Mouse (Mus musculus) midbrain, embryonic 12.5 days (tissue): ENCODE measurements around the gene Mafg. TPM values are rescaled to one million over a fixed set of nuclear protein-coding genes. Genes with fewer than 3 reads are reported as not detected.
A peak's percentile ranks its signal among the peaks of the same experiment; 100 is the strongest.
"Not testable (repeated sequence)": the region's sequence is repeated elsewhere in the genome, so short reads cannot be mapped to it uniquely, and the experiment has no call there.

Experiments used
- ATAC-seq: fragments of 200-750 bp; cut with Nextera tagmentation; 2 replicates; pipeline ENCODE4 v1.8.0; 2017; ENCODE audit warnings: low read depth, moderate TSS enrichment, moderate library complexity; ENCODE audit not compliant: low FRiP score
- H3K27ac ChIP-seq: fragments of 300-500 bp; sonication (generic); replicated peaks from 2 replicates; pipeline ENCODE4 v1.5.1; 2016; ENCODE audit warnings: mild to moderate bottlenecking
- H3K27me3 ChIP-seq: fragments of 300-500 bp; sonication (generic); 2 replicates; pipeline ENCODE4 v1.6.1; 2016; ENCODE audit warnings: mild to moderate bottlenecking
- H3K36me3 ChIP-seq: fragments of 300-500 bp; sonication (generic); 2 replicates; pipeline ENCODE4 v1.6.1; 2016
- H3K4me1 ChIP-seq: fragments of 300-500 bp; sonication (generic); 2 replicates; pipeline ENCODE4 v1.6.1; 2016
- H3K4me2 ChIP-seq: fragments of 300-500 bp; sonication (generic); replicated peaks from 2 replicates; pipeline ENCODE4 v1.6.1; 2016; ENCODE audit warnings: mild to moderate bottlenecking, moderate library complexity
- H3K4me3 ChIP-seq: fragments of 300-500 bp; sonication (generic); 2 replicates; pipeline ENCODE4 v1.5.1; 2016; ENCODE audit warnings: mild to moderate bottlenecking
- H3K9ac ChIP-seq: fragments of 300-500 bp; sonication (generic); replicated peaks from 2 replicates; pipeline ENCODE4 v1.6.1; 2016; ENCODE audit warnings: mild to moderate bottlenecking, moderate library complexity
- H3K9me3 ChIP-seq: fragments of 300-500 bp; sonication (generic); 2 replicates; pipeline ENCODE4 v1.6.1; 2016; ENCODE audit warnings: mild to moderate bottlenecking
- WGBS: fragments of 180-500 bp; shearing (Covaris S2); methylation state at CpG from one replicate; pipeline ENCODE4 v1.1.7; 2016; 5-methylcytosine and 5-hydroxymethylcytosine counted together
- polyA plus RNA-seq: library from polyadenylated mRNA; unstranded; fragments of >200 nt; fragmentation: Nextera tagmentation; extraction: Ambion mirVana; gene quantifications from 2 replicates; pipeline ENCODE4 v1.2.1, GENCODE M21; 2016

Mafg gene
- polyA plus RNA-seq: 33.3 and 36.8 TPM in 2 replicates

- peak within 1 kb of the TSS; percentile 93 for H3K9ac ChIP-seq
- H3K36me3 ChIP-seq: peaks cover 8% of the 10 kb centered on the region
- peaks cover 35% of the 10 kb centered on the region for H3K4me1 ChIP-seq
- 13% methylated on average over 57 of the region's 58 CpGs for WGBS
- H3K4me2 ChIP-seq: peak within 1 kb of the TSS; percentile 96
- H3K9me3 ChIP-seq: no peaks in the 10 kb centered on the region
- H3K4me3 ChIP-seq: peak within 1 kb of the TSS; percentile 97
- H3K27me3 ChIP-seq: no peaks in the 10 kb centered on the region
- ATAC-seq: peak; percentile 93
- peak within 1 kb of the TSS; percentile 85 for H3K27ac ChIP-seq
Measured at GRCm38 (mm10) chr11:120633520-120634343, at the start of gene Mafg. TSS of gene Mafg (minus strand) at chr11:120633600.

GRCm38 (mm10) chr11:120682683-120683082 is 49.3 kb upstream of the Mafg start:
- H3K9me3 ChIP-seq: no peaks in the 10 kb centered on the region
- no peaks in the 10 kb centered on the region for H3K4me1 ChIP-seq
- no peak overlapping the region for H3K4me3 ChIP-seq
- H3K27ac ChIP-seq: no peak overlapping the region
- no peak overlapping the region for H3K9ac ChIP-seq
- 93% methylated on average over 5 of the region's 5 CpGs for WGBS
- H3K4me2 ChIP-seq: no peak overlapping the region
- no peak for ATAC-seq
- no peaks in the 10 kb centered on the region for H3K27me3 ChIP-seq
- peaks cover 68% of the 10 kb centered on the region for H3K36me3 ChIP-seq

- Histone ChIP-seq H3K9me3 (no peaks in the 10 kb centered on the region), H3K27ac (no peak overlapping the region), H3K4me3 (no peak overlapping the region), H3K4me1 (peaks cover 3% of the 10 kb centered on the region; the same call in 1 of the 2 replicates), H3K9ac (no peak overlapping the region), H3K27me3 (no peaks in the 10 kb centered on the region), H3K36me3 (peaks cover 59% of the 10 kb centered on the region), H3K4me2 (no peak overlapping the region)
- ATAC-seq: no peak
- 73% methylated on average over 3 of the region's 3 CpGs for WGBS
Measured at GRCm38 (mm10) chr11:120679909-120680308, 46.5 kb upstream of the Mafg start.

GRCm38 (mm10) chr11:120676951-120677350 is 43.6 kb upstream of the Mafg start:
- H3K27ac ChIP-seq: no peak overlapping the region
- H3K36me3 ChIP-seq: peaks cover 45% of the 10 kb centered on the region
- H3K9ac ChIP-seq: no peak overlapping the region
- H3K4me3 ChIP-seq: no peak overlapping the region
- no peaks in the 10 kb centered on the region for H3K27me3 ChIP-seq
- H3K9me3 ChIP-seq: no peaks in the 10 kb centered on the region
- peaks cover 13% of the 10 kb centered on the region for H3K4me1 ChIP-seq
- no peak for ATAC-seq
- H3K4me2 ChIP-seq: no peak overlapping the region
- 93% methylated on average over 4 of the region's 4 CpGs for WGBS

- H3K4me3 ChIP-seq, H3K27me3 ChIP-seq, ATAC-seq, H3K27ac ChIP-seq, H3K4me2 ChIP-seq, H3K9me3 ChIP-seq, H3K9ac ChIP-seq: not testable (repeated sequence)
- Histone ChIP-seq H3K4me1 (peaks cover 13% of the 10 kb centered on the region), H3K36me3 (peaks cover 39% of the 10 kb centered on the region)
- 89% methylated on average over 4 of the region's 5 CpGs for WGBS
Measured at GRCm38 (mm10) chr11:120675875-120676274, 42.5 kb upstream of the Mafg start.

GRCm38 (mm10) chr11:120673594-120674122 is 40.3 kb upstream of the Mafg start:
- peak; percentile 39 for ATAC-seq
- peaks cover 18% of the 10 kb centered on the region for H3K36me3 ChIP-seq
- H3K4me3 ChIP-seq: peak overlapping the region; percentile 69
- H3K4me2 ChIP-seq: peak overlapping the region; percentile 76
- WGBS: 38% methylated on average over 12 of the region's 12 CpGs
- no peaks in the 10 kb centered on the region for H3K27me3 ChIP-seq
- no peaks in the 10 kb centered on the region for H3K9me3 ChIP-seq
- H3K4me1 ChIP-seq: peaks cover 13% of the 10 kb centered on the region
- peak overlapping the region; percentile 78 for H3K9ac ChIP-seq
- peak overlapping the region; percentile 88 for H3K27ac ChIP-seq

- peak; percentile 97 for ATAC-seq
- H3K9ac ChIP-seq: peak within 1 kb of the TSS; percentile 78
- WGBS: 2% methylated on average over 80 of the region's 83 CpGs
- H3K4me2 ChIP-seq: peak within 1 kb of the TSS; percentile 76
- H3K27ac ChIP-seq: peak within 1 kb of the TSS; percentile 88
- H3K27me3 ChIP-seq: no peaks in the 10 kb centered on the region
- H3K36me3 ChIP-seq: peaks cover 11% of the 10 kb centered on the region
- H3K4me3 ChIP-seq: peak within 1 kb of the TSS; percentile 69
- H3K9me3 ChIP-seq: no peaks in the 10 kb centered on the region
- peaks cover 13% of the 10 kb centered on the region for H3K4me1 ChIP-seq
Measured at GRCm38 (mm10) chr11:120672687-120673593, 39.5 kb upstream of the Mafg start, which contains the start of gene Aspscr1. TSS of gene Aspscr1 (plus strand) at chr11:120672973.

- no peak overlapping the region for H3K9ac ChIP-seq
- H3K4me2 ChIP-seq: no peak overlapping the region
- peaks cover 4% of the 10 kb centered on the region; the same call in 1 of the 2 replicates for H3K4me1 ChIP-seq
- no peak overlapping the region for H3K27ac ChIP-seq
- H3K27me3 ChIP-seq: peaks cover 46% of the 10 kb centered on the region
- H3K4me3 ChIP-seq: no peak overlapping the region
- no peak for ATAC-seq
- H3K36me3 ChIP-seq: no peaks in the 10 kb centered on the region
- no peaks in the 10 kb centered on the region for H3K9me3 ChIP-seq
- 7% methylated on average over 3 of the region's 3 CpGs for WGBS
Measured at GRCm38 (mm10) chr11:120666617-120667016, 33.2 kb upstream of the Mafg start.

- H3K9me3 ChIP-seq: no peaks in the 10 kb centered on the region
- no peak overlapping the region for H3K27ac ChIP-seq
- H3K9ac ChIP-seq: no peak overlapping the region
- H3K27me3 ChIP-seq: peaks cover 58% of the 10 kb centered on the region
- H3K36me3 ChIP-seq: no peaks in the 10 kb centered on the region
- no peak for ATAC-seq
- no peak overlapping the region for H3K4me3 ChIP-seq
- no peak overlapping the region for H3K4me2 ChIP-seq
- WGBS: 83% methylated on average over 3 of the region's 3 CpGs
- peaks cover 15% of the 10 kb centered on the region for H3K4me1 ChIP-seq
Measured at GRCm38 (mm10) chr11:120665406-120665805, 32.0 kb upstream of the Mafg start.

- Histone ChIP-seq H3K27me3 (peaks cover 75% of the 10 kb centered on the region), H3K4me3 (no peak overlapping the region), H3K9me3 (no peaks in the 10 kb centered on the region), H3K27ac (no peak overlapping the region), H3K9ac (no peak overlapping the region), H3K36me3 (no peaks in the 10 kb centered on the region), H3K4me1 (peaks cover 27% of the 10 kb centered on the region), H3K4me2 (no peak overlapping the region)
- WGBS: 59% methylated on average over 5 of the region's 5 CpGs
- ATAC-seq: no peak
Measured at GRCm38 (mm10) chr11:120663714-120664113, 30.3 kb upstream of the Mafg start.

GRCm38 (mm10) chr11:120662759-120663158 is 29.4 kb upstream of the Mafg start:
- Histone ChIP-seq H3K27me3 (peaks cover 84% of the 10 kb centered on the region), H3K4me3 (no peak overlapping the region), H3K4me1 (peaks cover 27% of the 10 kb centered on the region), H3K9me3 (no peaks in the 10 kb centered on the region), H3K27ac (no peak overlapping the region), H3K4me2 (no peak overlapping the region), H3K36me3 (no peaks in the 10 kb centered on the region), H3K9ac (no peak overlapping the region)
- no peak for ATAC-seq
- 38% methylated on average over 6 of the region's 6 CpGs for WGBS
